Mouse (Mus musculus) neural tube, embryonic 14.5 days (tissue): ENCODE data around the gene Ptdss2. TPM values are rescaled to one million over a fixed set of nuclear protein-coding genes. Genes with fewer than 3 reads are reported as not detected.

Experiments used
- ATAC-seq: fragments of 200-750 bp; cut with Nextera tagmentation; 2 replicates; pipeline ENCODE4 v1.8.0; 2017; ENCODE audit warnings: low read depth, mild to moderate bottlenecking, moderate TSS enrichment, moderate library complexity
- H3K27ac ChIP-seq: fragments of 300-500 bp; sonication (generic); 2 replicates; pipeline ENCODE4 v1.5.1; 2014; ENCODE audit warnings: low read depth, mild to moderate bottlenecking, control low read depth, low read length, moderate library complexity, mixed read lengths
- H3K27me3 ChIP-seq: fragments of 300-500 bp; sonication (generic); 2 replicates; pipeline ENCODE4 v1.6.1; 2014; ENCODE audit warnings: low read length; ENCODE audit not compliant: control insufficient read depth, insufficient read depth
- H3K36me3 ChIP-seq: fragments of 300-500 bp; sonication (generic); 2 replicates; pipeline ENCODE4 v1.6.1; 2014; ENCODE audit warnings: low read length, mixed read lengths; ENCODE audit not compliant: control insufficient read depth, insufficient read depth
- H3K4me1 ChIP-seq: fragments of 300-500 bp; sonication (generic); 2 replicates; pipeline ENCODE4 v1.6.1; 2014; ENCODE audit warnings: low read length; ENCODE audit not compliant: control insufficient read depth, insufficient read depth
- H3K4me2 ChIP-seq: fragments of 300-500 bp; sonication (generic); 2 replicates; pipeline ENCODE4 v1.6.1; 2014; ENCODE audit warnings: mild to moderate bottlenecking, low read depth, low read length, control low read depth
- H3K4me3 ChIP-seq: fragments of 300-500 bp; sonication (generic); 2 replicates; pipeline ENCODE4 v1.5.1; 2014; ENCODE audit warnings: low read depth, low read length, control low read depth, mixed read lengths
- H3K9ac ChIP-seq: fragments of 300-500 bp; sonication (generic); replicated peaks from 2 replicates; pipeline ENCODE4 v1.6.1; 2014; ENCODE audit warnings: low read depth, mild to moderate bottlenecking, control low read depth, low read length, mixed read lengths
- H3K9me3 ChIP-seq: fragments of 300-500 bp; sonication (generic); 2 replicates; pipeline ENCODE4 v1.6.1; 2016; ENCODE audit warnings: low read length; ENCODE audit not compliant: control insufficient read depth
- whole genome bisulfite sequencing: fragments of 180-500 bp; shearing (Covaris S2); extraction: QIAGEN DNeasy Blood & Tissue Kit; methylation state at CpG from one replicate; pipeline ENCODE4 v1.1.7; 2014; 5-methylcytosine and 5-hydroxymethylcytosine counted together
- polyA plus RNA-seq: library from polyadenylated mRNA; unstranded; fragments of >200 nt; fragmentation: Nextera tagmentation; extraction: Ambion mirVana; gene quantifications from 2 replicates; pipeline ENCODE4 v1.2.1, GENCODE M21; 2014

Ptdss2 gene
- 71.7 and 80.8 TPM in 2 replicates for polyA plus RNA-seq

GRCm38 (mm10) chr7:141122245-141122644 is at the start of gene Ptdss2:
Ptdss2 (plus strand) TSS chr7:141122382.
- 55% methylated on average over 14 of the region's 14 CpGs for WGBS

GRCm38 (mm10) chr7:141073782-141074181 is 48.4 kb upstream of the Ptdss2 start:
- H3K27me3 ChIP-seq: no peaks in the 10 kb centered on the region
- no peak overlapping the region for H3K27ac ChIP-seq
- peaks cover 2% of the 10 kb centered on the region; the same call in 1 of the 2 replicates for H3K36me3 ChIP-seq
- ATAC-seq: no peak
- no peak overlapping the region for H3K4me3 ChIP-seq
- no peak overlapping the region for H3K9ac ChIP-seq
- no peaks in the 10 kb centered on the region for H3K9me3 ChIP-seq
- 0 out of 2 replicates have a peak, but pooled peaks cover 4% of the 10 kb centered on the region for H3K4me1 ChIP-seq
- WGBS: 78% methylated on average over 4 of the region's 4 CpGs
- no peak overlapping the region for H3K4me2 ChIP-seq

More at GRCm38 (mm10) chr7:141122245-141122644, at the start of gene Ptdss2:
- Histone ChIP-seq H3K9me3 (no peaks in the 10 kb centered on the region), H3K9ac (peak within 1 kb of the TSS; percentile 53), H3K4me3 (peak within 1 kb of the TSS; percentile 39), H3K4me1 (no peaks in the 10 kb centered on the region), H3K27me3 (no peaks in the 10 kb centered on the region), H3K27ac (peak within 1 kb of the TSS; percentile 84), H3K36me3 (no peaks in the 10 kb centered on the region), H3K4me2 (peak within 1 kb of the TSS; percentile 51)
- no peak for ATAC-seq

- H3K27ac ChIP-seq: no peak within 1 kb of the TSS
- no peaks in the 10 kb centered on the region for H3K27me3 ChIP-seq
- H3K4me3 ChIP-seq: no peak within 1 kb of the TSS
- H3K9ac ChIP-seq: no peak within 1 kb of the TSS
- H3K36me3 ChIP-seq: no peaks in the 10 kb centered on the region
- H3K4me2 ChIP-seq: no peak within 1 kb of the TSS
- H3K4me1 ChIP-seq: no peaks in the 10 kb centered on the region
- no peaks in the 10 kb centered on the region for H3K9me3 ChIP-seq
- WGBS: 92% methylated on average over 15 of the region's 15 CpGs
- no peak for ATAC-seq
These were observed 44.3 kb upstream of the Ptdss2 start, which contains the start of gene Pkp3 for GRCm38 (mm10) chr7:141077841-141078240. Pkp3 (plus strand) TSS chr7:141078218.

- H3K9me3 ChIP-seq: no peaks in the 10 kb centered on the region
- no peaks in the 10 kb centered on the region for H3K36me3 ChIP-seq
- H3K4me2 ChIP-seq: no peak overlapping the region
- H3K27me3 ChIP-seq: no peaks in the 10 kb centered on the region
- WGBS: 84% methylated on average over 4 of the region's 4 CpGs
- no peaks in the 10 kb centered on the region for H3K4me1 ChIP-seq
- no peak for ATAC-seq
- H3K27ac ChIP-seq: no peak overlapping the region
- no peak overlapping the region for H3K4me3 ChIP-seq
- no peak overlapping the region for H3K9ac ChIP-seq
These were observed 43.3 kb upstream of the Ptdss2 start for GRCm38 (mm10) chr7:141078876-141079275.

DNA sequence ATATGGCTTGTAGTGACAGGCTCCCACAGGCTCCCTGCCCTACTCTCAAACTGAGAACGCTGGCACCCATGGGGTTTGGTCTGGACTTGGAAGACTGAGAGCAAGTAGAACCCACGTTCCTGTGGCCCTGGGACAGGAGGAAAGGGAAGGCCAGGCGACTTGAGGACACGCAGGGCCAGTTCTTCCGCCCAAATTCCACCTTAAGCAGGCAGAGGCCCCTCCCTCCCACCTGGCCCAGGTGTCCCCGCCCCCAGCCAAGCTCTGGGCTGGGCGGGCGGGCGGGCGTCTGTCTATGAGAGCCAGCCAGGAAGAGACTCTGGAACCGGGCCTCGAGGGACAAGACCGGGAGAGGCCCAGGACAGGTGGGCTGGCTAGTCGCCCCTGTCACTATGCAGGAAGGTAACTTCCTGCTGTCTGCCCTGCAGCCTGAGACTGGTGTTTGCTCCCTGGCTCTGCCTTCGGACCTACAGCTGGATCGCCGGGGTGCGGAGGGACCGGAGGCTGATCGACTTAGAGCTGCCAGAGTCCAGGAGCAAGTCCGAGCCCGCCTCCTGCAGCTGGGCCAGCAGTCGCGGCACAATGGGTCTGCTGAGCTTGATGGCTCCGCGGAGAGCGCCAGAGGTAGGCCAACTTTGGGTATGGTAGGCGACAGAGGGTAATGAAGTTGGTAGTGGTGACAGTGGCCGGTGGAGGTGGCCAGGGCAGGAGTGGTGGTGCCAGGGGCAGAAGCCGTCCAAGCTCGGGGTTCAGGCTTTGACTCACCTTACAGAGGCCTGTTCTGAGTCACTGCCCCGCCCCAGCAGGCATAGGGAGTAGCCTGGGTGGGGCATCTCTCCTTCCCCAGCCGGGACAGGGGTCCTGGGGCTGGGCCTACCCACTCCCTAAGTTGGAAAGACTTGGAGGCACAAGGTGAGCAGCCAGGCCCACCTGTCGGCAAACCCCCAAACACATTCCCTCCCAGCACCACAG is 42.4 kb upstream of the Ptdss2 start:
- Histone ChIP-seq H3K9me3 (no peaks in the 10 kb centered on the region), H3K27ac (no peak overlapping the region), H3K4me2 (no peak overlapping the region), H3K27me3 (no peaks in the 10 kb centered on the region), H3K4me3 (no peak overlapping the region), H3K4me1 (no peaks in the 10 kb centered on the region), H3K36me3 (no peaks in the 10 kb centered on the region), H3K9ac (no peak overlapping the region)
- no peak for ATAC-seq
- 28% methylated on average over 34 of the region's 34 CpGs for WGBS

DNA sequence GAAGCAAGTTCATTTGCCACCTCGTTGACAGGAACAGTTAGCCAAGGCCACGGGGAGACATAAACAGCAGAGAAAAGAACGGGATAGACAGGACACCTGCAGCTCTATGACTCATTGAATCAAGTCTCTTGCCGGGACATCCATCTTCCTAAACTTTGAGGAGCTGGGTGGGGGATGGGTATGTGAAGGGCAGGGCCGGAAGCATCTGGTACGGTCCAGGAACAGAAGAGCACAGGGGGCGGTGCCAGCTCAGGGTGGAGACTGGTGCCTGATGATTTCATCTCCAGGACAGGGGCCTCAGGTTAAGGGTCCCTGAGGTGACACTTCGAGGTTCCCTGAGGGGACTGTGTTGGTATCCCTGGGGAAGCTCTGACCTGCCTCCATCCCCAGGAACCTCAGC is 34.3 kb upstream of the Ptdss2 start:
- Histone ChIP-seq H3K4me3 (no peak overlapping the region), H3K4me1 (no peaks in the 10 kb centered on the region), H3K9ac (no peak overlapping the region), H3K9me3 (no peaks in the 10 kb centered on the region), H3K4me2 (no peak overlapping the region), H3K36me3 (no peaks in the 10 kb centered on the region), H3K27ac (no peak overlapping the region), H3K27me3 (0 out of 2 replicates have a peak, but pooled peaks cover 3% of the 10 kb centered on the region)
- ATAC-seq: no peak
- 32% methylated on average over 8 of the region's 8 CpGs for WGBS

DNA sequence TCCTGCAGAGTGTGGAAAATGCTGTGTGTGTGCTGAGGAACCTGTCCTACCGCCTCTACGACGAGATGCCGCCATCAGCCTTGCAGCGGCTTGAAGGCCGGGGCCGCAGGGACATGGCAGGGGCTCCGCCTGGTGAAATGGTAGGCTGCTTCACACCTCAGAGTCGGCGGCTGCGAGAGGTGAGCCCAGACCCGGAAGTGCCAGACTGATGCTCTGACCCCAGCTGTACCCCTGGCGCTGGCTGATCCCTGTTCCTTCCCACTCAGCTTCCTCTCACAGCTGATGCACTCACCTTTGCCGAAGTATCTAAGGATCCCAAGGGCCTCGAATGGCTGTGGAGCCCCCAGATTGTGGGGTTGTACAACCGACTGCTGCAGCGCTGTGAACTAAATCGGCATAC is 33.7 kb upstream of the Ptdss2 start:
- 16% methylated on average over 18 of the region's 18 CpGs for WGBS
- Histone ChIP-seq H3K27ac (no peak overlapping the region), H3K27me3 (0 out of 2 replicates have a peak, but pooled peaks cover 3% of the 10 kb centered on the region), H3K9me3 (no peaks in the 10 kb centered on the region), H3K36me3 (no peaks in the 10 kb centered on the region), H3K4me1 (no peaks in the 10 kb centered on the region), H3K4me2 (no peak overlapping the region), H3K4me3 (no peak overlapping the region), H3K9ac (no peak overlapping the region)
- ATAC-seq: no peak

DNA sequence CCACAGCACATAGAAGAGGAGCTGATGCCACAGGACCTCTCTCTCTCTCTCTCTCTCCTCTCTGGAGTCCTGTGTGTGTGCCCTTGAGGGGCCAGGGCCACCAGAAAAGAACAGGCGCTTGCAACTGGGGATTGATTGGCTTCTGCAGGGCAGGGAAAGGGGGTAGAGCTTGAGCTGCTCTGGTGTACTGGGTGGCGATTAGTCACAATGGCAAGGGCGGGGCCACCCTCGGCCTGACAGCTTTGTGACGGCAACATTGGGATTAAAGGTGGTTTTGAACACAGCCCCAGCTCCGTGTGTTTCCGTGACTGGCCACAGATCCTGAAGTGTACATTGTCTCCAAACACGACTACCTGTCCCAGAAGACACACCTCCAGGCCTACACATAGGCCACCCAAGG is 32.0 kb upstream of the Ptdss2 start:
- no peak for ATAC-seq
- no peaks in the 10 kb centered on the region for H3K36me3 ChIP-seq
- no peak overlapping the region for H3K4me3 ChIP-seq
- H3K9me3 ChIP-seq: no peaks in the 10 kb centered on the region
- 58% methylated on average over 8 of the region's 8 CpGs for WGBS
- H3K4me2 ChIP-seq: no peak overlapping the region
- no peak overlapping the region for H3K9ac ChIP-seq
- H3K27me3 ChIP-seq: 0 out of 2 replicates have a peak, but pooled peaks cover 3% of the 10 kb centered on the region
- H3K27ac ChIP-seq: no peak overlapping the region
- no peaks in the 10 kb centered on the region for H3K4me1 ChIP-seq
